Mouse (Mus musculus): Measurements from ENCODE around the gene Lrmda.

DNA sequence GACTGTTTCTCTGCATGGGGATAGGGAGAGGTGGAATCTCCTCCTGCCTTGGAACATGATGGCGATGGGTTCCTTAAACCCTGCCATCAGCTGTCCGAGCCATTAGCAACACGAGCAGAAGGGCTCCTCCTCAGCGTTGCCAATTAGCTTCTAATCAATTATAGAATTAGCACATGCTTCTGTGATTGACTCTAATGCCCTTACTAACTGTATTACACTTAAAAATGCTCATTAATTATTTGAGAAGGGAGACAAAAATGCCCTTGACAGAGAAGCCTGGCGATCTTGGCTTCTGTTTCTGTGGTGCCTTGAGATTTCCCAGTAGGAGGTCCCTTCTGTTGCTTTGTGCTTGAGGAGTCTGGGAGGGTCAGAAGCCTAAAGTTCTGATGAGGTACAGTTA lies 579.1 kb downstream of the Lrmda start:
- TF ChIP-seq CTCF (IDR thresholded peaks at IDR 0.05; ENCODE audit: borderline replicate concordance, extremely low read depth, insufficient read depth, insufficient read length): no peak
- no peak for TF ChIP-seq POLR2A (IDR thresholded peaks at IDR 0.05; ENCODE audit: borderline replicate concordance, extremely low read depth, insufficient read depth, insufficient read length, poor library complexity, severe bottlenecking)
